Mouse (Mus musculus) retina, embryonic 14.5 days (tissue): ENCODE results near the gene Trim8.

Experiments
- DNase-seq: peaks from one replicate; pipeline ENCODE4 v3.0.0-alpha.2; 2015; ENCODE audit warnings: low spot score

Trim8 gene

DNA sequence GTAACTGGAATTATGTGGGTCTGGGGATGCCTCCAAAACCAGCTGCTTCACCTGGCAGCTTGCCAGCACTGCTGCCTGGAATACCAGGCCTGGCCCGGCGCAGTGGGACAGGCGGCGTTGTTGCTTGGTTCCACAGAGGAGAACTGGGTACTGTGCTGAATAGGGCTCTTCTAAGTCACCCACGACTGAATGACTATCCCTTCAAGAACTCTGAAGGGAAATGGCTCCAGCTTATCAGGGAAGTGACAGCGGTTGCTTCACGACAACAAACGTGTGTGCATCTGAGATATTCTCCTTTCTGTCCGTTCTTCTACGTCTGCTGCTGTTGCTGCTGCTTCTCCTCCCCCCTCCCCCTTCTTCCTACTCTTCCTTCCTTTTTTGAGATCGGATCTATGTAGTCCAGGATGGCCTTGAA lies 52.0 kb downstream of the Trim8 start:
- no peak for DNase-seq

DNA sequence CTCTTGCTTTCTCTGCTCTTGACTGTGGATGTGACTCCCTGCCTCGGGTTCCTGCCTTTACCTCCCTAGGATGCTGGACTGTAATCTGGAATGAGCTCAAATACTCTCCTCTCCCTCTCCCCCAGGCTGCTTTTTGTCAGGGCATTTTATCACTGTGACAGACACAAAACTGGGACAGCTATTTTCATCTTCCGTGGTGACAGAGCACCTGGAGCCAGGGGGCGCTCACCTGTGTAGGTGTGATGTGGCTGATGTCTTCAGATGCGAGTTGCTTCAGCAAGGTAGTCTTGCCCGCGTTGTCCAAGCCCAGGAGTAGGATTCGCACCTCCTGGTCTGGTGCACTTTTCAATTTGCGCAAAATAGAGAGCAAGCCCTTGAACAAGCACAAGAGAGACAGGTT lies 56.5 kb downstream of the Trim8 start:
- no peak for DNase-seq

DNA sequence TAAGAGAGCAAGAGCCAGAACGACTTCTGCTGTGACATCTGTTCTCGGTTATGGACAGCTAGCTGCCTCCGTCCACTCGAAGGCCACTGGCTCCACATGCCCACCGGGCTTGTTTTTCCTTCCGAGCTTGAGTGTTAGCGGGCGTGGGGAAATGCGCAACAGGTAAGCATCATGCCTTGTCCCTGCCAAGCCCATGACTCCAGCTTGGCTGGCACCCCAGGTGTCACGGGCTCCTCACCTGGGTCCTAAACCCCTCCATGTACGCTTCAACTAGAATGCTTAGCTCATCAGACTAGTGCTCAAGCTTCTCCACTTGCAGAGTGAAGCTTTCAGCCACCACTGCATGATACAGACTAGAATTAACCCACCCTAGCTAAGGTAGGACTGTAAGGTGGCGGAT lies 57.1 kb downstream of the Trim8 start:
- DNase-seq: no peak

DNA sequence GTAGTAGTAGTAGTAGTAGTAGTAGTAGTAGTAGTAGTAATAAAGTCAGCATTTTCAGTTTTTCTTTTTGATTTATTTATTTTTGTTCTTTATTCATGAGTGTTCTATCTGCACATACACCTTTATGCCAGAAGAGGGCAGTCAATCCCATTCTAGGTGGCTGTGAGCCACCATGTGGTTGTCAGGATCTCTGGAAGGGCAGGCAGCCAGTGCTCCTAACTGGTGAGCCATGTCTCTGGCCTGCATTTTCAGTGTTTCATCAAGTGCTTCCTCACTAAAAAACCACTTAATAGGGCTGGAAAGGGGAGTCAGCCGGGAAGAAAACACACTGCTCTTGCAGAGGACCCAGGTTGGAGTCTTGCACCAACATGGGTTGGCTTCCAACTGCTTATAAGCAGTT lies 60.6 kb downstream of the Trim8 start:
- DNase-seq: peak; percentile 75

DNA sequence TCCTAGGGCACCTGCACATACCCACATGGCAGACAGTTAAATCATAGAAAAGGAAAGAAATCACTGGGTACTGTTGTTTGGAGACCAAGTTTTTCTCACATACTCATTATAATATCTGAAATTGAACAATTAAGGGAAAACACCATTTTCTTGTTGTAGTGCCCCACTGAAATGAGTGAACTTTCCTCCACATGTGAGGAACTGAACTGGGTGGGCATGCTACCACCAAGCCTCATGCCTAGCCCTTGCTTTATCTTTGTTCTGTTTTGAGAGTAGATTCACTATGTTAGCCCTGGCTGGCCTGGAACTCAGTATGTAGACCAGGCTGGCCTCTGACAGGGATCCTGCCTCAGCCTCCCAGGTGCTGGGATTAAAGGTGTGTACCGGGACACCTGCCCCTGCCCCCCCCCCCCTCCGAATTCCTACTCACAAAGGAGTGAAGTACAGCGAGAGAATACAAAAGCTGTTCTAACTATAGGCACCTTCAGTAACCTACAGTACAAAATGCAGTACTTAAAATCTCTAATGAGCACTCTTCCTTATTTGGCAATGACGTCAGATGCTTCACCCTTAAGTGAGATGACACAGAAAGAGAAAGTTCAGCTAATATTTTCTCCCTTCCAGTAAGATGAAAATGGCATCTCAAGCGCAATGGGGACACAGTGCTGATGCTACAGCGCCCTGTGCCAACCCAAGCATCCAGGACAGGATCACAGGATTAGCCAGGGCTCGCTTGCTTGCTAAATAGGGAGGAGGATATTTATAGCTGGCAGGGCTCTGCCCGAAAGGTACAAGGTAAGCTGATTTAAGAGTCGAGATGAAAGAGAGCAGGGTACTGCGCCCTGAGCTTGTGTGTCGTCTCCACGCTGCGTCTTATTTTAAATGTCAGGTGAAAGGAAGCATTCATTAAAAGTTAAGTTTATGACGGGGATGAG lies 61.3 kb downstream of the Trim8 start:
- no peak for DNase-seq

DNA sequence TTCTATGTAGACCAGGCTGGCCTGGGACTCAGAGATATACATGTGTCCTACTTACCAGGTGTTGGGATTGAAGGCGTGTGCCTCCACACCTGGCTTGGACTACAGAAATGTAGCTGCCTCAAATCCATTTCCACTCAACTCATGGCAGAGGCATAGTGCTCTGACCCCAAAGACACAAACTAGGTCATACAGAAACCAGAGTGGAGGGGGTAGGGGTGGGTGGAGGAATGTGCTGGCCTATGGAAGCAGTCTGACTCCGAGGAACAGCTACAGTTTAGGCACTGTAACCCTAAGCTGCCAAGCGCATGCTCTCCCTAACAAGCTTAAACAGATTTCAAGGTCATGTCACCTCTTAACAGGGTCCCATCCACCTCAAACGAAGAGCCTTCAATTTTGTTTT lies 62.1 kb downstream of the Trim8 start:
- peak; percentile 12 for DNase-seq

DNA sequence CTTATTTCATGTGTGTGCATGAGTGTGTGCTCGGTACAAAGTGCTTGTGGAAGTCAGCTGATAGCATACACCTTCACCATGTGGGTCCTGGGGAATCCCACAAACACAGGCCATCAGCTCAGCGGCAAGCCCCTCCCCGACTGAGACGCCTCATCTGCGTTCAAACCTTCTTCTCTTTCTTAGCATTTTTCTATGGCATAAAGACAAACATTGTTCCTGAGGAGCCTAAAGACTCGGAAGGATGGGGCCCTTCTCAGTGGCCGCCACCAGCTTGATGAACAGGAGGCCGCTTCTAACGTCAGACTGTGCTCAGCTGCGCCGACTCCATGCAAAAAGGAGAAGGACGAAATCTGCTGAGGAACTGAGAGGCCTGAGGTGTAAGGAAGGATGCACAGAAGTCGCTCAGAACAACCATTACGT lies 62.6 kb downstream of the Trim8 start:
- no peak for DNase-seq
